8 mouse cellular contexts compared by ENCODE assay signal in genomic region chr8:20016082-20016840, GRCm38 (mm10).
DNase-seq lines count a peak whose midpoint lies in the region.

No protein-coding gene starts in this region.

- peak; percentile 5 to 21 for DNase-seq in CD8-positive naive resting alpha-beta T cell, adult 2 months (ENCODE audit: low read depth in 2 of 2, low spot score in 2 of 2)
- DNase-seq in cerebellum, adult 8-10 months, result peak; percentile 27
- peak; percentile 29 for DNase-seq in gastrocnemius, postnatal 10 days
- DNase-seq in kidney, adult 18-20 months, result peak; percentile 62
- peak; percentile 20 to 40 for DNase-seq in layer of hippocampus, postnatal 25 days (ENCODE audit: extremely low spot score in 1 of 2, low spot score in 1 of 2)
- peak; percentile 47 for DNase-seq in lung, postnatal 14 days
- DNase-seq in spleen, adult 18-20 months, result peak; percentile 28 to 40
- DNase-seq in urinary bladder, adult 2 months (ENCODE audit: low spot score), result peak; percentile 69

Comparison
In these comparisons a context has a peak if more than half of its experiments do, and no peak if none do; other contexts are left out.
1. Peak in every context shown above with its lines: DNase-seq.
2. DNase-seq: peak in every context shown above with its lines; median percentile 69 in urinary bladder, adult 2 months; 62 in kidney, adult 18-20 months; 47 in lung, postnatal 14 days; 34 in spleen, adult 18-20 months; 30 in layer of hippocampus, postnatal 25 days; 29 in gastrocnemius, postnatal 10 days; 27 in cerebellum, adult 8-10 months; 13 in CD8-positive naive resting alpha-beta T cell, adult 2 months.